Mouse (Mus musculus): ENCODE data around the gene Ccdc80.

Ccdc80 gene

GRCm38 (mm10) chr16:45117200-45117599 lies 24.0 kb downstream of the Ccdc80 start:
- no peak for DNase-seq (ENCODE audit: low read depth)

DNA sequence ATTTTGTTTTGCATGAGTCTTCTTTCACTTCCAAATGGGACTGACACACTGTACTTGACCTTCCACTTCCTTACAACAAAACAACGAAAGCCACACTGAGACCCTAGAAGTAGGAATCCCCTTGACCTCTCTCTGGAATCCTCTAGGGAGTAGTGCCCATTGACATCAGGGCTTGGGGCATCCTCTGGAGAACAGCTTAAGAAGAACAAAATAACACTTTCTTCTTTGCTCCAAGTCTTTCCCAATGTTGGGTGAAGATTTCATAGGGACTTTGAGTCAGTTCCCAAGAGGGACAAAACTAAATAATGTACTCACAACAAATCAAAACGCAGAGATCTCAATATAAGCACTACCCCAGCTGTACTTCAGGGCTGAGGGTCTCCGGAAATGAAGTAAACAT lies 25.6 kb downstream of the Ccdc80 start:
- no peak for DNase-seq (ENCODE audit: low read depth)

- peak; percentile 79 for DNase-seq (ENCODE audit: low read depth)
Measured at GRCm38 (mm10) chr16:45120844-45121425, 27.7 kb downstream of the Ccdc80 start.

- DNase-seq (ENCODE audit: low read depth) = no peak
Measured at GRCm38 (mm10) chr16:45122571-45122970, 29.4 kb downstream of the Ccdc80 start.

GRCm38 (mm10) chr16:45124230-45125203 lies 31.3 kb downstream of the Ccdc80 start:
- DNase-seq (ENCODE audit: low read depth) = no peak

GRCm38 (mm10) chr16:45127936-45128710 lies 34.9 kb downstream of the Ccdc80 start:
- DNase-seq (ENCODE audit: low read depth) = no peak

GRCm38 (mm10) chr16:45141711-45142110 lies 48.5 kb downstream of the Ccdc80 start:
- DNase-seq (ENCODE audit: low read depth) = no peak

DNA sequence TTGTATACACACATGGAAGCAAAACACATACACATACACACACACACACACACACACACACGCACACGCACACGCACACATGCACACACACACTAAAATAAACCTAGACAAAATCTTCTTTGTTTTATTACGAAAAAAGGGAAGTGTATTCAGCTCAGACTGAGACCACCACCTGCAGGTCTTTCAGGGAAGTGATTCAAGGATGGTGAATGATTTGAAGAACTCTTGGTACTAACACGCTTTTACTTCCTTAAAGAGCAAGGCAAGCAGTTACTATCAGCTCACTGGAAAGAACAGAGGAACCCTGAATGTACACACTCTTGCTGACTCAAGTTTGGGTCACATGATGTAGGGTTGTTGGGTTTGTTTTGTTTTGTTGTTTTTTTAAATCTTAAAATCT lies 49.4 kb downstream of the Ccdc80 start:
- no peak for DNase-seq (ENCODE audit: low read depth)

DNA sequence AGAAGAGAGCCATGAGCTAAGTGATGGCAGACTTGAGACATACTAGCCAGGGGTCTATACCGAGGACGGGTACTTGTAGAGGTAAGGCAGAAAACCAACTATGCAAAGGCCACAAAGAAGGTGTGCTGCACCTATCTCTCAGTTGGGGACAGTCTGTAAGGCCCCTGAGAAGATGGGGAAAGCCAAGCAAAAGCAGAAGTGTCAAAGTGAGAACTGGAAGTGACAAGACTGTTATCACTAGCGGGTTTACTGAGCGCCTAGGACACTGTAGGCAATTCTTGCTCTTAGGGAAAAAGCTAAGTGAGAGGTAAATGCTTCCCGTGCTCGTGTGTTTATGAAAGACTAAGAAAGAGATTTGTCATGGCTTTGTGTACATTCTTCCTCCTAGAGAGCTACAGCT lies 51.9 kb downstream of the Ccdc80 start:
- DNase-seq (ENCODE audit: low read depth) = no peak

DNA sequence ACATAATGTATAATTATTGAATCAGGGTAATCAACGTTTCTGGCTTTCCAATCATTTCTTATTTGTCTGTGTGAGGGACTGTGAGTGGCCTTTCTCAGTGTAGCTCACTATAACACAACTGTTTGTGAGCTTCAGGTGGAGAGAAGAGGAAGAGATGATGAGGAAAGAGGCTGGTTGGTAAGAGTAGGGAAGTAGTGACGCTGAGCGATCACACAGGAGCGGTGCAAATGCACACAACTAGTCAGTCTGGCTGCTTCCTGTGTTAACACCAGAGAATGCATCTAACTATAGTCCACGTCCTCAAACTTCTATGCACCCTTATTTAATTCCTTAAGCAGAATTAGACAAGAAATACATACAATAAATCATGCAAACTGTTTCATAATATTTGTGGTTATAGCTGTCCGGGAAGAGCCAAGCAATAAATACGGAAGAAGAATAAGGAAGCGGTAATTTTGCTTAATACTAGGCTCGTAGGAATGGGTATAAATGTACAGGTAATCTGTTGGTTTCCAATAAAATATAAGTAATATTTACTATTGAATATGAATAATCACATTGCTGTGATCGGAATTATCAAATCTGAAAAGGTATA lies 55.4 kb downstream of the Ccdc80 start:
- DNase-seq (ENCODE audit: low read depth) = no peak

DNA sequence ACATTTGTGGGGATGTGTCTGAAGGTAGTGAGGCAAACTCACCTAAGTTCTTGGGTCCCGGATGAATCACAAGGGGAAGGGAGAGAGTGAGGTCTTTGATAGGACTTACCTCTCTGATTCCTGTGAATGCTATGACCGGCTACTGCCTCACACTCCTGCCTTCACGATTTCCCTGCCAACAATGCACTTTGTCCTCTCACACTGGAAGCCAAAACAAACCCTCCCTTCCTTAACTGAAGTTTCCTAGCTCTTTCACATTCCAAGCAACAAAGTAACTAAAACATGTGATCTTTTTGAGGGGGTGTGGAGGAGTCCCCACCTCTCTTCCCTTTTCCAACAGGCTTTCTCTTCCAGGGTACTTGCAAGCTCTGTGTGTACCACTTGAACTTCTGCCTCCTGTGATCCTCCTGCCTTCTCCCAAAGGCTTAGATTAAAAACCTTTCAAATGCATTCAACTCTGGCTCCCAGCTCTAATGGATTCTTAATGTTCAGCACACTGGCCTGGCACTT lies 61.6 kb downstream of the Ccdc80 start:
- no peak for DNase-seq (ENCODE audit: low read depth)

GRCm38 (mm10) chr16:45158136-45158521 lies 64.9 kb downstream of the Ccdc80 start:
- peak; percentile 36 for DNase-seq (ENCODE audit: low read depth)

DNA sequence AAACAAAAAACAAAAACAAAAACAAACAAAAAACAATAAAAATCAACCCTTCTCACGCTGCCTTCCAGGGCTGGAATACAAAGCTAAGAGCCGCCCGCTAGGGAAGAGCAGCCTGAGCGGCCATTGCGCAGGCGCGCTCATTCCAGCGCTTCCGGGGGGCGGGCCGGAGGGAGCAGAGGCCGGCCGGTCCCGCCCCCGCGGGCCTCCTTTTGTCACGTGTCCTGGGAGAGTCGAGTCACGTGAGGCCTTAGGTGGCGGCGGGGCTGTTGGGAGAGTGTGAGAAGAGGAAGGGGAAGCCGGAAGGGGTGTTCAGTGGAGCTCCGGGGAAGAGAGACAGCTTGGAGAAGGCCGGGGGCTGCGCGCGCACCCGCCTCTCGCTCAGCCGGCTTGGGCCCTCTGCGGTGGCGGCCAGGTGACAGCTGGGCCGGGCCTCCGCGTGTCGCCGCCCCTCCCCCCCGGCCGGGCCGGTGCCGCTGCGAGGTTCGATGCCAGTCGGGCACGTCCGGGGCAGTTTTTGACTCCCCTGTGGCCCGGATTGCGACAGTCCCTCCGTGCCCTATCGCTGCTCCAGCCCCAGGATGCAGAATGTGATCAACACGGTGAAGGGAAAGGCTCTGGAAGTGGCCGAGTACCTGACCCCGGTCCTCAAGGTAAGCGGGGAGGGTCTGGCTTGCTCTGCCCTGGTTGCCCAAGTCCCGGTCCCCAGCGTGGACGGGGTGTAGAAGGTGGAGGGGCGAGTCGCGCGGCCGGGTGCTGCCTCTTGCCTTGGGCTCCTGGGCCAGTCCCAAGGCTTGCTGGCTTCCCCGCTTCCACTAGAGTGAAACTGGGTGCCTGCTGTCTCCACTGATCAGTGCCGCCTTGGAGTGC lies 65.6 kb downstream of the Ccdc80 start, which contains the start of the genes Slc35a5 and Atg3:
Gene Slc35a5 (minus strand): TSS at position 185 of the 867 bp plus-strand sequence.
Gene Atg3 (plus strand): TSS at position 264 of the 867 bp plus-strand sequence.
- DNase-seq (ENCODE audit: low read depth) = peak; percentile 81

DNA sequence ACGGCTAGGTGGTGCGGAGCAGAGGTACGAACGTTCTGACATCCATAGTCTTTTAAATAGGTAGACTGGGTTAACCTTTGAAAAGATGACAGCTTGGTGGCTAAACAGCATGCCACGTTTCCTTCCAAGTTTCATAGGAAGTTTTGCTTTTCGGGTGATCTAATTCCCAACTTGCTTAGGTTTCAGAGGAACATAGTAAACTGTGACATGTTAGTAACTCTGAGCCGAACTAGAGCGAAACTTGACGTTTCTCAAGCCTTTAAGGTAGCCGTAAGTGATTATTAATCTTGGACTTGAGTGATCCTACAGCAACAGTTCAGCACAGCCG lies 66.2 kb downstream of the Ccdc80 start:
- DNase-seq (ENCODE audit: low read depth) = peak; percentile 8
